Mouse (Mus musculus) cortical plate, adult 2 months (tissue): Measurements from ENCODE around the gene Utp11.

Experiments used
- CTCF ChIP-seq: fragments of 200-500 bp; IDR thresholded peaks from 2 replicates; pipeline ENCODE4 v1.5.1; 2011; ENCODE audit warnings: mild to moderate bottlenecking, control low read depth, low read length; ENCODE audit not compliant: insufficient read depth; ENCODE audit errors: extremely low read depth
- POLR2A ChIP-seq: fragments of 200-500 bp; IDR thresholded peaks from 2 replicates; pipeline ENCODE4 v1.6.1; 2011; ENCODE audit warnings: mild to moderate bottlenecking, low read length, control low read depth; ENCODE audit not compliant: insufficient read depth; ENCODE audit errors: extremely low read depth

- TF ChIP-seq POLR2A (no peak), CTCF (no peak)
Measured at GRCm38 (mm10) chr4:124742839-124743238, 49.4 kb upstream of the Utp11 start.
